Mouse (Mus musculus): ENCODE measurements at regions not wholly inside any gene's neighbourhood (a gene's known extent, or its start where the extent isn't known, plus 50 kb on each side); places are given as distances from the start of the nearest gene placed in this dataset.

DNA sequence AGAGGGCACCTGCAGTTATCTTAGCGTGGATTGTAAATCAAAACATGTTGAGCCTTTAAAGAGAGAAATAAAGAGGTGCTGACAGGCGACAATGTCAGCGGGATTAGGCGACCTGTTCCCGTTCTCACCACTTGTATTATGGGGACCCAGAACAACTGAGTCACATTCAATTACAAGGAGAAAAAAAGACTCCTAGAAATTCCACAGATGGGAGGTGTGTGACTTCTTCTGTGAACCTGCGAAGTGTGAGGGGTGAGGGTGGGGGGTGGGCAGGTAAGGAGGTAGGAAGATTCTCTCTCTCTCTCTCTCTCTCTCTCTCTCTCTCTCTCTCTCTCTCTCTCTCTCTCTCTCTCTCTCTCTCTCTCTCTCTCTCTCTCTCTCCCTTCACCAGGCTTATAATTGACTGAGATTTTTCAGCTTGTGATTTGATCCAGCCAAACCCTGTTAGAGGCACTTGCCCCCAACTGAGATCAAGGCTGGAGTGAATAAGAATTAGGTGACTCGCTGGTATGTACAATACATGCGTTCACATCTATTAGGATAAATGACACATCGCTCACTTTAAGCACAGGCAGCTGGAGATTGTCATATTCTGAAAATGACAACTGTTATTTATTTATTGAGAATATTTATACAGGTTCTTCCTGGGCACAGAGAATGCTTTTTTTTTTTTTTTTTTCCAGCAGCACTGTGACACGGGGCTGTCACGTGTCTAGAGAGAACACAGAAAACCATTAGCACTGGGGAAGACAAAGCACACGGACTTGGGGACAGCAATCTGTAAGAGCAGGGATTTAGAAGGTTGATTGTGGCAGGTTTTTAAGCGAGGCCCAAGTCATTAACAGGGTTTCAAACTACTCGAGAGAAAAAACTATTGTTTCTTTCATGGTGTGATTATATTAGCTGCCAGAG lies 119.2 kb downstream of the Sem1 start:
- Histone ChIP-seq H3K4me2 (ENCODE audit: low read length) (peak overlapping the region; percentile 45), H3K9me3 (ENCODE audit: control insufficient read depth, low read length) (no peaks in the 10 kb centered on the region), H3K36me3 (ENCODE audit: control insufficient read depth, insufficient read depth, low read length) (no peaks in the 10 kb centered on the region), H3K27me3 (ENCODE audit: control insufficient read depth, insufficient read depth, low read length) (no peaks in the 10 kb centered on the region), H3K27ac (replicated peaks; ENCODE audit: low read depth, low read length) (peak overlapping the region; percentile 52; the same call in 1 of the 2 replicates), H3K4me1 (ENCODE audit: control insufficient read depth, insufficient read depth, low read length) (peaks cover 10% of the 10 kb centered on the region), H3K9ac (replicated peaks; ENCODE audit: low read length) (no peak overlapping the region), H3K4me3 (replicated peaks; ENCODE audit: low read depth, low read length) (no peak overlapping the region; the same call in 1 of the 2 replicates)
- WGBS: 13% methylated on average over 14 of the region's 14 CpGs
- ATAC-seq (ENCODE audit: low FRiP score, low TSS enrichment) (peak; percentile 80), DNase-seq (peak; percentile 64)

DNA sequence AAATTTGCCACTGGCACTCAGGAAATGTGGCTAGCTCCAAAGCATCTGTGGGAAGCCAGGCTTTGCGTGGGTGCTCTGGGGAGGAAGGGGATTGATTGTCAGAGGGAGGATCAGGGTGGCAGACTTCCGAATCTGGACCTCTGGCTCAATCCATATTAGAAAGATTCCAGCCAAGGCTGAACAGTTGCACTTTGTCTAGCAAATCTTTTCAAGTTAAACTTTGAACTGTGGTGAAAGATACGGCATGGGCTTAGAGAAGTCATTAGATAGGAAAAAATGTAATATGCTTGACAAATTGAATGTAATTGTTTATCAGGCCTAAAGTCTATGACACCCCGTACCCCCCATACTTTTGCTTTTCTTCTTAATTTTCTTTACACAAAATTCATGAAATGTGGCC lies 120.7 kb downstream of the Sem1 start:
- no peak overlapping the region for H3K4me3 ChIP-seq (replicated peaks; ENCODE audit: low read depth, low read length)
- no peak for DNase-seq
- H3K36me3 ChIP-seq (ENCODE audit: control insufficient read depth, insufficient read depth, low read length): no peaks in the 10 kb centered on the region
- peaks cover 7% of the 10 kb centered on the region for H3K4me1 ChIP-seq (ENCODE audit: control insufficient read depth, insufficient read depth, low read length)
- no peaks in the 10 kb centered on the region for H3K27me3 ChIP-seq (ENCODE audit: control insufficient read depth, insufficient read depth, low read length)
- H3K9me3 ChIP-seq (ENCODE audit: control insufficient read depth, low read length): no peaks in the 10 kb centered on the region
- H3K4me2 ChIP-seq (ENCODE audit: low read length): no peak overlapping the region
- whole genome bisulfite sequencing: 82% methylated on average over 4 of the region's 4 CpGs
- no peak for ATAC-seq (ENCODE audit: low FRiP score, low TSS enrichment)
- H3K27ac ChIP-seq (replicated peaks; ENCODE audit: low read depth, low read length): no peak overlapping the region
- no peak overlapping the region for H3K9ac ChIP-seq (replicated peaks; ENCODE audit: low read length)

- ATAC-seq (ENCODE audit: low FRiP score, low TSS enrichment): no peak
These were observed 121.5 kb downstream of the Sem1 start for GRCm38 (mm10) chr6:6457001-6457400.

DNA sequence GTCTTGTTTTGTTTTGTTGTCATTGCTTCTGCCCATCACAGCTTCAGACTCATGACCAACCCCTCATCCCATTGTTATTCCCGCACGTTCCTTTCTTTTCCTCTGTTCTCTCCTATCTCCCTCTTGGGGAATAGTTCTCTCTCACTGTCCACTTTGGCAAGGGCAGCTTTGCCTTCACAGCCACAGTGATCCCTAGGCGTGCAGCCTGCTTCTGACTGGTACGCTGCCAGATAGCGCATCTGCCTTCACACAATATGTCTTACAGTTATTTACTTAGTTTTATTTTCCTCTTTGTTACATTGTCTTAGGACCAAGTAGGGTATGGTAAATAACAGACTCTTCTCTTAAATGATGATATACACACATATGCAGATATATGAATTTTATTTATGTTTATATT lies 122.9 kb downstream of the Sem1 start:
- peaks cover 7% of the 10 kb centered on the region for H3K4me1 ChIP-seq (ENCODE audit: control insufficient read depth, insufficient read depth, low read length)
- DNase-seq (no peak), ATAC-seq (ENCODE audit: low FRiP score, low TSS enrichment) (no peak)
- H3K4me2 ChIP-seq (ENCODE audit: low read length): no peak overlapping the region
- H3K9ac ChIP-seq (replicated peaks; ENCODE audit: low read length): no peak overlapping the region
- WGBS: 80% methylated on average over 5 of the region's 5 CpGs
- no peak overlapping the region for H3K27ac ChIP-seq (replicated peaks; ENCODE audit: low read depth, low read length)
- no peak overlapping the region for H3K4me3 ChIP-seq (replicated peaks; ENCODE audit: low read depth, low read length)
- H3K36me3 ChIP-seq (ENCODE audit: control insufficient read depth, insufficient read depth, low read length): no peaks in the 10 kb centered on the region
- H3K27me3 ChIP-seq (ENCODE audit: control insufficient read depth, insufficient read depth, low read length): no peaks in the 10 kb centered on the region
- H3K9me3 ChIP-seq (ENCODE audit: control insufficient read depth, low read length): no peaks in the 10 kb centered on the region

More at GRCm38 (mm10) chr6:6457001-6457400, 121.5 kb downstream of the Sem1 start:
- Histone ChIP-seq H3K27me3 (ENCODE audit: control insufficient read depth, insufficient read depth, low read length) (no peaks in the 10 kb centered on the region), H3K36me3 (ENCODE audit: control insufficient read depth, insufficient read depth, low read length) (no peaks in the 10 kb centered on the region), H3K4me2 (ENCODE audit: low read length) (no peak overlapping the region), H3K27ac (replicated peaks; ENCODE audit: low read depth, low read length) (no peak overlapping the region), H3K9me3 (ENCODE audit: control insufficient read depth, low read length) (no peaks in the 10 kb centered on the region), H3K4me1 (ENCODE audit: control insufficient read depth, insufficient read depth, low read length) (peaks cover 7% of the 10 kb centered on the region), H3K9ac (replicated peaks; ENCODE audit: low read length) (no peak overlapping the region), H3K4me3 (replicated peaks; ENCODE audit: low read depth, low read length) (no peak overlapping the region)
- WGBS: 92% methylated on average over 5 of the region's 5 CpGs
- DNase-seq: no peak

DNA sequence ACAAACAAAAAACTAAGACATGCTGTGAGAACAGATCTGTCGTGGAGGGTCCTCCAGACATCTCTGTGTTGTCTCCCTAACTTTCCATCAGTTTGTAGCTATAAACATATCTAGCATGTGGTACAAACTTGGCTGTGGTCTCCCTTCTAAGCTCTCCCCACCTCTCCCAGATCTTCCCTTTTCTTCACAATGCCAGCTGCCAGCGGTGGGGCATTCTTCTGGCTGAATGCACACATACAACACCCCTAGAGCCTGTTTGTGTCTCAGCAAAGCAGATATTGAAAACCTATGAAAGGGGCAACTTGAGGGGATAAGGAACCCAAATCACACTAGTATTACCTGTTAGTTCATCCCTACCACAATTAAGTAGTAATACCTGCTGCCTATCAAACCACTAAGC lies 124.1 kb downstream of the Sem1 start:
- no peak overlapping the region for H3K4me3 ChIP-seq (replicated peaks; ENCODE audit: low read depth, low read length)
- no peak for DNase-seq

DNA sequence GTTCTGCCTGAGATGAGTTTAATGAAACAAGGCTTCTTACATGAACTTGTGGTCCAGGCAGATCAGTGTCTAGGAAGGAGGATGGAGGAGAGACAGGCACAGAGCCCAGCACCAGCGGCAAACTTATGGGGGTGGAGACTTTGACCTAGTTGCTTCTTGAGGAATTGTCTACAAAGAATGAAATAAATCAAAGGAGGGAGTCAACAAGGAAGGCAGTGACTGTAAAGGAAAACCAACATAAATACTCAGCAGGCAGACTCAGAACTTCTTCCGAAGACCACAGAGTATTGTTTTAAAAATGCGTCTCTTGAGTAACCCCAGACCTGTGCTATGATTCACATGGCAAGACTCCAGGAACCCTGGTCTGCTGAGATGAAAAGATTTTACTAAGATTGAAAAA lies 143.6 kb downstream of the Sem1 start:
- no peaks in the 10 kb centered on the region for H3K27me3 ChIP-seq (ENCODE audit: control insufficient read depth, insufficient read depth, low read length)
- H3K4me2 ChIP-seq (ENCODE audit: low read length): no peak overlapping the region
- ATAC-seq (ENCODE audit: low FRiP score, low TSS enrichment) (no peak), DNase-seq (no peak)
- H3K4me3 ChIP-seq (replicated peaks; ENCODE audit: low read depth, low read length): no peak overlapping the region
- WGBS: 90% methylated on average over 3 of the region's 3 CpGs
- H3K9me3 ChIP-seq (ENCODE audit: control insufficient read depth, low read length): no peaks in the 10 kb centered on the region
- no peak overlapping the region for H3K27ac ChIP-seq (replicated peaks; ENCODE audit: low read depth, low read length)
- no peaks in the 10 kb centered on the region for H3K36me3 ChIP-seq (ENCODE audit: control insufficient read depth, insufficient read depth, low read length)
- no peaks in the 10 kb centered on the region for H3K4me1 ChIP-seq (ENCODE audit: control insufficient read depth, insufficient read depth, low read length)
- no peak overlapping the region for H3K9ac ChIP-seq (replicated peaks; ENCODE audit: low read length)

More for the DNA sequence above, 124.1 kb downstream of the Sem1 start:
- no peaks in the 10 kb centered on the region for H3K27me3 ChIP-seq (ENCODE audit: control insufficient read depth, insufficient read depth, low read length)
- H3K9me3 ChIP-seq (ENCODE audit: control insufficient read depth, low read length): no peaks in the 10 kb centered on the region
- no peak overlapping the region for H3K9ac ChIP-seq (replicated peaks; ENCODE audit: low read length)
- no peak overlapping the region for H3K27ac ChIP-seq (replicated peaks; ENCODE audit: low read depth, low read length)
- H3K36me3 ChIP-seq (ENCODE audit: control insufficient read depth, insufficient read depth, low read length): no peaks in the 10 kb centered on the region
- H3K4me1 ChIP-seq (ENCODE audit: control insufficient read depth, insufficient read depth, low read length): no peaks in the 10 kb centered on the region
- H3K4me2 ChIP-seq (ENCODE audit: low read length): no peak overlapping the region
- no peak for ATAC-seq (ENCODE audit: low FRiP score, low TSS enrichment)
- 43% methylated on average over 2 of the region's 2 CpGs for WGBS

- Histone ChIP-seq H3K4me1 (ENCODE audit: control insufficient read depth, insufficient read depth, low read length) (no peaks in the 10 kb centered on the region), H3K4me2 (ENCODE audit: low read length) (no peak overlapping the region), H3K27me3 (ENCODE audit: control insufficient read depth, insufficient read depth, low read length) (no peaks in the 10 kb centered on the region), H3K9ac (replicated peaks; ENCODE audit: low read length) (no peak overlapping the region), H3K9me3 (ENCODE audit: control insufficient read depth, low read length) (no peaks in the 10 kb centered on the region), H3K27ac (replicated peaks; ENCODE audit: low read depth, low read length) (no peak overlapping the region), H3K4me3 (replicated peaks; ENCODE audit: low read depth, low read length) (no peak overlapping the region), H3K36me3 (ENCODE audit: control insufficient read depth, insufficient read depth, low read length) (no peaks in the 10 kb centered on the region)
- ATAC-seq (ENCODE audit: low FRiP score, low TSS enrichment) (no peak), DNase-seq (no peak)
- WGBS: 78% methylated on average over 5 of the region's 5 CpGs
These were observed 144.1 kb downstream of the Sem1 start for GRCm38 (mm10) chr6:6434261-6434802.

DNA sequence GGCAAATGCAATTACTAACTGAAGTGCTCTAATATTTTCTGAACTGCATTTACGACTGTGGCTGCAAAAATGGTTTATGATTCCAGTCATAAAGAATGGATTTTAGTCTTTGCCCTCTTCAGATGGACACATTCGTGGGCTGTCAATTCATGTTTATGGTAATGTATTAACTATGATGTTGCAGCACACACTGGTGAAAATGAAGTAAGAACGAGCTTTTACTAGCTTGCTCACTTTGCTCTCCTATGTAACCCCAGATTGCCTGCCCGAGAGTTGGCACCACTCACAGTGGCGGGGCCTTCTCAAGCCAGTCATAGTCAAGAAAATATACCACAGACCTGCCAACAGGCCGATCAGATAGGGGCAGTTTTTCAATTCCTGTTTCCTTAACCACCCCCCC lies 145.3 kb downstream of the Sem1 start:
- Histone ChIP-seq H3K27me3 (ENCODE audit: control insufficient read depth, insufficient read depth, low read length) (no peaks in the 10 kb centered on the region), H3K36me3 (ENCODE audit: control insufficient read depth, insufficient read depth, low read length) (no peaks in the 10 kb centered on the region), H3K9me3 (ENCODE audit: control insufficient read depth, low read length) (no peaks in the 10 kb centered on the region), H3K4me2 (ENCODE audit: low read length) (no peak overlapping the region), H3K4me3 (replicated peaks; ENCODE audit: low read depth, low read length) (no peak overlapping the region), H3K4me1 (ENCODE audit: control insufficient read depth, insufficient read depth, low read length) (no peaks in the 10 kb centered on the region), H3K9ac (replicated peaks; ENCODE audit: low read length) (no peak overlapping the region), H3K27ac (replicated peaks; ENCODE audit: low read depth, low read length) (no peak overlapping the region)
- WGBS: 90% methylated on average over 6 of the region's 6 CpGs
- DNase-seq (no peak), ATAC-seq (ENCODE audit: low FRiP score, low TSS enrichment) (no peak)

All from midbrain, embryonic 14.5 days (tissue).